Mouse (Mus musculus) megakaryocyte, embryonic 14.5 days (primary cell): ENCODE data around the gene Kif2a. TPM values are rescaled to one million over a fixed set of nuclear protein-coding genes. Genes with fewer than 3 reads are reported as not detected.

Source experiments
- H3K27me3 ChIP-seq: replicated peaks from 2 replicates; pipeline ENCODE3; 2012; ENCODE audit warnings: inconsistent platforms
- H3K36me3 ChIP-seq: replicated peaks from 2 replicates; pipeline ENCODE3; 2012; ENCODE audit warnings: low read length, inconsistent platforms, mixed read lengths
- H3K4me1 ChIP-seq: 2 replicates; pipeline ENCODE4 v1.6.1; 2012; ENCODE audit warnings: inconsistent platforms
- H3K4me3 ChIP-seq: replicated peaks from 2 replicates; pipeline ENCODE3; 2012; ENCODE audit warnings: moderate library complexity, mild to moderate bottlenecking, inconsistent platforms
- H3K9me3 ChIP-seq: 2 replicates; pipeline ENCODE4 v1.6.1; 2012; ENCODE audit warnings: inconsistent platforms
- FLI1 ChIP-seq: IDR thresholded peaks from 2 replicates; pipeline ENCODE4 v1.6.1; 2012; ENCODE audit warnings: low read length, inconsistent platforms, mixed read lengths
- GATA1 ChIP-seq: IDR thresholded peaks from 3 replicates; pipeline ENCODE4 v1.6.1; 2012; ENCODE audit warnings: mixed read lengths, low read length, inconsistent platforms, borderline replicate concordance
- polyA plus RNA-seq: library from polyadenylated mRNA; stranded (reverse); fragments of >175 nt; gene quantifications from 2 replicates; pipeline ENCODE4 v1.2.3, GENCODE M21; 2012; ENCODE audit warnings: low replicate concordance; ENCODE audit not compliant: insufficient read depth

Kif2a gene
- polyA plus RNA-seq, 1 experiment, result 27.9 TPM

GRCm38 (mm10) chr13:107051342-107051741, 29.4 kb upstream of the Kif2a start:
- no peaks in the 10 kb centered on the region for H3K27me3 ChIP-seq
- H3K4me1 ChIP-seq, result peaks cover 84% of the 10 kb centered on the region
- peaks cover 11% of the 10 kb centered on the region for H3K36me3 ChIP-seq
- no peak for TF ChIP-seq FLI1
- TF ChIP-seq GATA1, result no peak; the same call in 2 of the 3 replicates
- H3K4me3 ChIP-seq, result peak overlapping the region; percentile 82
- peaks cover 8% of the 10 kb centered on the region for H3K9me3 ChIP-seq

GRCm38 (mm10) chr13:107044229-107044628, 22.3 kb upstream of the Kif2a start:
- TF ChIP-seq FLI1, result no peak
- TF ChIP-seq GATA1, result no peak
- Histone ChIP-seq H3K4me3 (peak overlapping the region; percentile 8), H3K4me1 (peaks cover 59% of the 10 kb centered on the region), H3K27me3 (no peaks in the 10 kb centered on the region), H3K36me3 (peaks cover 19% of the 10 kb centered on the region), H3K9me3 (peaks cover 8% of the 10 kb centered on the region)

DNA sequence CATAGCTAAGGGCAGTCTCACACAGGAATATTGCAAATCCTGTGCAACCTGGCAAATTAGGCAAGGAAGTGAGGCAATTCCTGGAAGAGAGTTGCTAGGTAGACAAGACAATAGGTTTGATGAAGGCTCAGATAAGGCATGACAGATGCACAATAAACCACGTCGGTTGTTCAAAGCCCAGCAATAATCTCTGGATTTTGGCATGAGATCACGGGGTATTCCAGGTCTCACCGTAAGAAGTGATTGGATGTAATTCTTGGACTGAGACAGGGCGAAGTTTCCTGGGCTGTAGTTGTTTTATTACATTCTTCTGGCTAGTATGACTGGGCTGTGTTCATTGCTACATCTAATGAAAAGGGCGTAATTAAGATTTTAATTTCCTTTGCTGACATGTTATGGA, 20.6 kb upstream of the Kif2a start:
- Histone ChIP-seq H3K9me3 (peaks cover 8% of the 10 kb centered on the region), H3K4me1 (peaks cover 63% of the 10 kb centered on the region)

DNA sequence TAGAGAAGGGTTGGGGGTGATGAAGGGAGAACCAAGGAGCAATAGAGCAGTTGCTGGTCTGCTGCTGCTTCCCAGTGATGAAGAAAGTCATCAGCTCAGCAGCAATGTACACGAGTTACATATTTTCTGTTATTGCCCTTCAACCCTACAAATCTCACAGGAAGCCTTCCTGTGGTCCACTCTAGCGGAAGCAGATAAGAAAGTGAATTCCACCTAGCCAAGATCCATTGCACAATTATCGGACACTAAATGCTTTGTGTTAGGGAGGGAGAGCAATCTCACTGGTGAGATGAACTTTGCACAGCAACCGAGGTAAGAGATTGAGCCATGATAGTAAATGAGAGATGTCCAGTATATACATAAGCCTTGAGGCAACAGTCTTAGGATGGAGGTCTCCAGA, 17.6 kb upstream of the Kif2a start:
- H3K4me3 ChIP-seq, result peak overlapping the region; percentile 5

More for the DNA sequence above, 20.6 kb upstream of the Kif2a start:
- Histone ChIP-seq H3K27me3 (no peaks in the 10 kb centered on the region), H3K4me3 (no peak overlapping the region), H3K36me3 (peaks cover 29% of the 10 kb centered on the region)
- TF ChIP-seq FLI1 (no peak), GATA1 (no peak)

DNA sequence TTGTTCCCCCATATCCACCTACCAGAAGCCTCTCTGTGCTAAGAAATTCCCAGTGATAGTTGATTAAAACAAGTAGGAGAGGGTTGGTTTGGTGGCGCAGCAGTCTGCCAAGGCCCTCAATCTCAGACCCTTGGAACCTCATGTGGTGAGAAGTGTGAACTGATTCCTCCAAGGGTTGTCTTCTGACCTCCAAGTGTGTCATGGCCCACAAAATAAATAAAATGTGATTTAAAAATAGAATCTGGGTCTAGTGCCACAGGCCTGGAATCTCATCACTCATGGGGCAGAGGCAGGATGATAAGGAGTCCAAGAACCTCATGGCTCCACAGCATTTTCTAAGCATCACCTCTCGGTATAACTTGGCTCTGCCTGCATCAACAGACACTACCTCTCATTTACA, 16.4 kb upstream of the Kif2a start:
- no peaks in the 10 kb centered on the region for H3K9me3 ChIP-seq
- H3K36me3 ChIP-seq, result peaks cover 20% of the 10 kb centered on the region
- peaks cover 69% of the 10 kb centered on the region for H3K4me1 ChIP-seq
- TF ChIP-seq FLI1 (no peak), GATA1 (no peak)
- H3K4me3 ChIP-seq, result no peak overlapping the region
- H3K27me3 ChIP-seq, result no peaks in the 10 kb centered on the region

More for the DNA sequence above, 17.6 kb upstream of the Kif2a start:
- H3K36me3 ChIP-seq, result peaks cover 20% of the 10 kb centered on the region
- TF ChIP-seq FLI1 (no peak), GATA1 (no peak)
- no peaks in the 10 kb centered on the region for H3K9me3 ChIP-seq
- H3K4me1 ChIP-seq, result peaks cover 73% of the 10 kb centered on the region
- no peaks in the 10 kb centered on the region for H3K27me3 ChIP-seq

- peak overlapping the region; percentile 80 for H3K4me3 ChIP-seq
- TF ChIP-seq FLI1, result no peak
- no peak for TF ChIP-seq GATA1
Observed at GRCm38 (mm10) chr13:107035511-107036113, 13.7 kb upstream of the Kif2a start.

GRCm38 (mm10) chr13:107035078-107035477, 13.2 kb upstream of the Kif2a start:
- Histone ChIP-seq H3K27me3 (no peaks in the 10 kb centered on the region), H3K4me3 (peak overlapping the region; percentile 89), H3K9me3 (no peaks in the 10 kb centered on the region), H3K4me1 (peaks cover 89% of the 10 kb centered on the region), H3K36me3 (peaks cover 27% of the 10 kb centered on the region)
- no peak for TF ChIP-seq FLI1
- no peak for TF ChIP-seq GATA1

More at GRCm38 (mm10) chr13:107035511-107036113, 13.7 kb upstream of the Kif2a start:
- Histone ChIP-seq H3K36me3 (peaks cover 27% of the 10 kb centered on the region), H3K4me1 (peaks cover 89% of the 10 kb centered on the region), H3K27me3 (no peaks in the 10 kb centered on the region), H3K9me3 (no peaks in the 10 kb centered on the region)

GRCm38 (mm10) chr13:107034028-107034920, 12.3 kb upstream of the Kif2a start:
- Histone ChIP-seq H3K9me3 (no peaks in the 10 kb centered on the region), H3K4me1 (peaks cover 89% of the 10 kb centered on the region), H3K27me3 (no peaks in the 10 kb centered on the region), H3K36me3 (peaks cover 28% of the 10 kb centered on the region), H3K4me3 (peak overlapping the region; percentile 89)
- TF ChIP-seq GATA1 (no peak), FLI1 (no peak)

- Histone ChIP-seq H3K27me3 (no peaks in the 10 kb centered on the region), H3K4me1 (peaks cover 92% of the 10 kb centered on the region), H3K36me3 (peaks cover 23% of the 10 kb centered on the region), H3K9me3 (no peaks in the 10 kb centered on the region), H3K4me3 (no peak overlapping the region)
- TF ChIP-seq FLI1 (no peak), GATA1 (no peak)
Observed at GRCm38 (mm10) chr13:107031228-107031627, 9.3 kb upstream of the Kif2a start.

DNA sequence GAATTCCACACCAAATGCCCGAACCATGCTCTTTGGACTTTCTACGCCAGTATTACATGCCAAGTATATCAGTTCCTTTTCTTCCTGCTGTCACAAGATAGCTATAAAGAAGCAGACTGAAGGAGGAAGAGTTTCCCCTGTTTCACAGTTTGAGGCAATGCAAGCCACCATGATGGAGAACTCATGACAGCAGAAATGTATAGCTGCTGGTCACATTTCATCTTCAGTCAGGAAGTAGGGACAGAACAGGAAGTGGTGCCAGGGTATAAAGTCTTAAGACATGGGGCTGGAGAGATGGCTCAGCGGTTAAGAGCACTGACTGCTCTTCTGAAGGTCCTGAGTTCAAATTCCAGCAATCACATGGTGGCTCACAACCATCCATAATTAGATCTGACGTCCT, 5.3 kb upstream of the Kif2a start:
- no peak overlapping the region for H3K4me3 ChIP-seq
- H3K4me1 ChIP-seq, result peaks cover 89% of the 10 kb centered on the region
- H3K36me3 ChIP-seq, result peaks cover 28% of the 10 kb centered on the region
- no peaks in the 10 kb centered on the region for H3K27me3 ChIP-seq
- H3K9me3 ChIP-seq, result 0 out of 2 replicates have a peak, but pooled peaks cover 3% of the 10 kb centered on the region
- TF ChIP-seq FLI1 (no peak), GATA1 (no peak)
